In the genomic region with DNA sequence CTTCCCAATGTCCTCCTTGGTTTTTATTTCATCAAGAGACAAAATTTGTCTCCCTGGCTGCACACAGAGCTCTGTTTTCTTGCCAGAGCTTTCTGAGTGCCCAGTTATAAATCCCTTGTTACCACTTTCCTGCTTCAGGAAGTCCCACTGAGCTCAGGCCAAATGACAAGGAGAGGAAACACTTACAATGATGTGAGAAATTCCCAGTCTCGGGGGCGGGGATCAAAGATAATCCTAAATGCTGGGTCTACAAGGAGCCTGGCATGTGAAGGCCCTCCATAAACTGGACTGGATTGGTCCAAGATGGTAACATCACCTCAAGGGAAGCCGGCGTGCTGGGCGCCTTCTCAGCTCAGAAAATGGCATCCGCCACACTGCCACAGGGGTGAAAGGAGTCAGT, we compare ENCODE assay signal across 7 mouse cellular contexts. TPM values are rescaled to one million over a fixed set of nuclear protein-coding genes. Genes with fewer than 3 reads are reported as not detected.
A peak's percentile ranks its signal among the peaks of the same experiment; 100 is the strongest.
DNase-seq lines count a peak whose midpoint lies in the region; ATAC-seq and TF ChIP-seq lines count a peak whose summit lies in the region.

No protein-coding gene starts in this region.

- H3K36me3 ChIP-seq in ES-Bruce4 (ENCODE audit: control insufficient read depth, insufficient read depth, low read length, poor library complexity, severe bottlenecking), result no peaks in the 10 kb centered on the region
- H3K36me3 ChIP-seq in embryonic facial prominence, embryonic 13.5 days, result no peaks in the 10 kb centered on the region
- H3K36me3 ChIP-seq in hindbrain, postnatal 0 days (ENCODE audit: insufficient read depth, low read length), result no peaks in the 10 kb centered on the region
- no peaks in the 10 kb centered on the region for H3K36me3 ChIP-seq in lung, embryonic 14.5 days (ENCODE audit: insufficient read depth)

- peak overlapping the region; percentile 87 for H3K27ac ChIP-seq in ES-Bruce4 (ENCODE audit: insufficient read depth, low read length)
- H3K27ac ChIP-seq in embryonic facial prominence, embryonic 13.5 days, result peak overlapping the region; percentile 91
- peak overlapping the region; percentile 51; the same call in 1 of the 2 replicates for H3K27ac ChIP-seq in hindbrain, postnatal 0 days
- H3K27ac ChIP-seq in lung, embryonic 14.5 days (ENCODE audit: low read depth), result peak overlapping the region; percentile 94

- WGBS in embryonic facial prominence, embryonic 13.5 days, result 44% methylated on average over 6 of the region's 6 CpGs
- WGBS in hindbrain, postnatal 0 days, result 60% methylated on average over 6 of the region's 6 CpGs
- WGBS in lung, embryonic 14.5 days, result 55% methylated on average over 6 of the region's 6 CpGs

- H3K27me3 ChIP-seq in ES-Bruce4 (ENCODE audit: control insufficient read depth, insufficient read depth, low read length, poor library complexity, severe bottlenecking), result no peaks in the 10 kb centered on the region
- H3K27me3 ChIP-seq in embryonic facial prominence, embryonic 13.5 days, result no peaks in the 10 kb centered on the region
- no peaks in the 10 kb centered on the region for H3K27me3 ChIP-seq in hindbrain, postnatal 0 days (ENCODE audit: insufficient read depth, low read length)
- H3K27me3 ChIP-seq in lung, embryonic 14.5 days (ENCODE audit: insufficient read depth, low read length), result no peaks in the 10 kb centered on the region

- TF ChIP-seq EP300 in ES-Bruce4 (IDR thresholded peaks at IDR 0.05; ENCODE audit: insufficient read depth, low read depth, low read length), result no peak

- H3K9ac ChIP-seq in ES-Bruce4 (ENCODE audit: low read depth, poor library complexity, severe bottlenecking), result peak overlapping the region; percentile 21
- H3K9ac ChIP-seq in embryonic facial prominence, embryonic 13.5 days, result 0 out of 2 replicates have a peak overlapping the region, but pooled peaks have one; percentile 32
- H3K9ac ChIP-seq in hindbrain, postnatal 0 days (replicated peaks; ENCODE audit: low read length), result no peak overlapping the region
- peak overlapping the region; percentile 16; the same call in 1 of the 2 replicates for H3K9ac ChIP-seq in lung, embryonic 14.5 days

- DNase-seq in hindbrain, postnatal 0 days (ENCODE audit: low spot score), result no peak
- DNase-seq in lung, embryonic 14.5 days, result peak; percentile 77
- no peak for DNase-seq in ovary, adult 18-20 months (ENCODE audit: low spot score)
- DNase-seq in cerebellum, adult 9-10 months, result no peak

- TF ChIP-seq POLR2A in ES-Bruce4 (IDR thresholded peaks at IDR 0.05; ENCODE audit: insufficient read depth, low read length), result no peak

- no peak overlapping the region for H3K4me3 ChIP-seq in ES-Bruce4 (ENCODE audit: low read depth, low read length)
- no peak overlapping the region for H3K4me3 ChIP-seq in embryonic facial prominence, embryonic 13.5 days
- H3K4me3 ChIP-seq in hindbrain, postnatal 0 days (ENCODE audit: low read length), result no peak overlapping the region
- no peak overlapping the region for H3K4me3 ChIP-seq in lung, embryonic 14.5 days (ENCODE audit: low read depth, low read length)

- no peak for ATAC-seq in embryonic facial prominence, embryonic 13.5 days (ENCODE audit: insufficient number of reproducible peaks, insufficient read depth, low FRiP score, low TSS enrichment, low read depth)
- no peak for ATAC-seq in hindbrain, postnatal 0 days
- no peak; the same call in 1 of the 2 replicates for ATAC-seq in lung, embryonic 14.5 days (ENCODE audit: insufficient read depth)
- no peak for ATAC-seq in activated CD4-positive, CD25-positive, alpha-beta regulatory T cell, adult 4 months

- peaks cover 21% of the 10 kb centered on the region for H3K4me1 ChIP-seq in ES-Bruce4 (ENCODE audit: control insufficient read depth, insufficient read depth, low read length)
- H3K4me1 ChIP-seq in embryonic facial prominence, embryonic 13.5 days, result peaks cover 95% of the 10 kb centered on the region
- peaks cover 40% of the 10 kb centered on the region for H3K4me1 ChIP-seq in hindbrain, postnatal 0 days (ENCODE audit: insufficient read depth, low read length)
- peaks cover 30% of the 10 kb centered on the region for H3K4me1 ChIP-seq in lung, embryonic 14.5 days (ENCODE audit: insufficient read depth)

- H3K9me3 ChIP-seq in ES-Bruce4 (replicated peaks; ENCODE audit: control insufficient read depth, insufficient read depth, low read length, poor library complexity, severe bottlenecking), result no peaks in the 10 kb centered on the region
- no peaks in the 10 kb centered on the region for H3K9me3 ChIP-seq in embryonic facial prominence, embryonic 13.5 days
- no peaks in the 10 kb centered on the region for H3K9me3 ChIP-seq in hindbrain, postnatal 0 days (ENCODE audit: low read length)
- no peaks in the 10 kb centered on the region for H3K9me3 ChIP-seq in lung, embryonic 14.5 days (ENCODE audit: low read depth, low read length)

- peak overlapping the region; percentile 41 for H3K4me2 ChIP-seq in embryonic facial prominence, embryonic 13.5 days
- H3K4me2 ChIP-seq in hindbrain, postnatal 0 days (ENCODE audit: low read depth, low read length), result 0 out of 2 replicates have a peak overlapping the region, but pooled peaks have one; percentile 3
- H3K4me2 ChIP-seq in lung, embryonic 14.5 days, result peak overlapping the region; percentile 47

- no peak for TF ChIP-seq CTCF in ES-Bruce4 (IDR thresholded peaks at IDR 0.05; ENCODE audit: low read depth, low read length)
- TF ChIP-seq CTCF in hindbrain, postnatal 0 days (IDR thresholded peaks at IDR 0.05; ENCODE audit: low read depth), result no peak
- TF ChIP-seq CTCF in lung, embryonic 14.5 days (IDR thresholded peaks at IDR 0.05; ENCODE audit: low read depth), result no peak

RNA-seq across cellular contexts. Expression of gene Glod4, which starts 49.3 kb away (rescaled TPM):
- polyA plus RNA-seq in ES-Bruce4 (2011; ENCODE audit: insufficient read depth, insufficient read length, low read depth, missing spikeins), result 163 and 165 TPM in 2 replicates
- 126 and 138 TPM in 2 replicates for polyA plus RNA-seq in embryonic facial prominence, embryonic 13.5 days (2015; fragmentation: Nextera tagmentation; extraction: Ambion mirVana)
- total RNA-seq in hindbrain, postnatal 0 days (2014; rRNA removed), result 34.2 and 39.8 TPM in 2 replicates
- polyA plus RNA-seq in hindbrain, postnatal 0 days (2015; fragmentation: Nextera tagmentation; extraction: Ambion mirVana), result 116 and 118 TPM in 2 replicates
- polyA plus RNA-seq in lung, embryonic 14.5 days (2014; fragmentation: Nextera tagmentation; extraction: Ambion mirVana), result 131 and 152 TPM in 2 replicates
- 10 to 100 TPM; 82.6 to 96.9 TPM for polyA plus RNA-seq in activated CD4-positive, CD25-positive, alpha-beta regulatory T cell, adult 4 months (2017; shearing (Covaris generic))

RNA-seq across cellular contexts. Expression of gene Mrm3, which starts 49.3 kb away (rescaled TPM):
- polyA plus RNA-seq in ES-Bruce4 (2011; ENCODE audit: insufficient read depth, insufficient read length, low read depth, missing spikeins), result 9.2 and 12.1 TPM in 2 replicates
- 24.9 and 25.2 TPM in 2 replicates for polyA plus RNA-seq in embryonic facial prominence, embryonic 13.5 days (2015; fragmentation: Nextera tagmentation; extraction: Ambion mirVana)
- 11.9 and 19.2 TPM in 2 replicates for total RNA-seq in hindbrain, postnatal 0 days (2014; rRNA removed)
- 22.5 and 22.8 TPM in 2 replicates for polyA plus RNA-seq in hindbrain, postnatal 0 days (2015; fragmentation: Nextera tagmentation; extraction: Ambion mirVana)
- polyA plus RNA-seq in lung, embryonic 14.5 days (2014; fragmentation: Nextera tagmentation; extraction: Ambion mirVana), result 21.7 and 24.3 TPM in 2 replicates
- polyA plus RNA-seq in activated CD4-positive, CD25-positive, alpha-beta regulatory T cell, adult 4 months (2017; shearing (Covaris generic)), result 10 to 100 TPM in 1 of 2 experiments, 1 to 10 TPM in 1; 9.3 to 14.0 TPM
